Mouse (Mus musculus) CH12.LX (cell line): ENCODE measurements around the gene Olfr1513. TPM values are rescaled to one million over a fixed set of nuclear protein-coding genes. Genes with fewer than 3 reads are reported as not detected.

Experiments
- DNase-seq: peaks from one replicate; pipeline ENCODE4 v3.0.0-alpha.2; 2013; ENCODE audit errors: extremely low read depth
- H3K27ac ChIP-seq: 2 replicates; pipeline ENCODE4 v1.5.1; 2012; ENCODE audit warnings: low read depth, mild to moderate bottlenecking, control low read depth, moderate library complexity; ENCODE audit not compliant: insufficient read depth
- H3K27me3 ChIP-seq: replicated peaks from 2 replicates; pipeline ENCODE3; 2012; ENCODE audit warnings: inconsistent platforms
- H3K36me3 ChIP-seq, 2 experiments: replicated peaks in 1 of 2; 2 replicates each; pipeline versions ENCODE3 to v1.6.1; 2012; ENCODE audit warnings: inconsistent platforms in 1 of 2, low read length in 1 of 2, mild to moderate bottlenecking in 1 of 2, mixed read lengths in 1 of 2, moderate library complexity in 1 of 2; ENCODE audit not compliant: control insufficient read depth in 1 of 2, insufficient read depth in 1 of 2
- H3K4me1 ChIP-seq, 2 experiments: 2 replicates each; pipeline ENCODE4 v1.6.1; 2012; ENCODE audit warnings: inconsistent platforms in 1 of 2, moderate library complexity in 1 of 2; ENCODE audit not compliant: insufficient read depth in 2 of 2, control insufficient read depth in 1 of 2
- H3K4me2 ChIP-seq: 2 replicates; pipeline ENCODE4 v1.6.1; 2012; ENCODE audit warnings: low read depth, mild to moderate bottlenecking, control low read depth; ENCODE audit not compliant: poor library complexity, insufficient read depth, severe bottlenecking
- H3K4me3 ChIP-seq, 3 experiments: fragments of 150-350 bp in 1 of 3; sonication (generic) in 1 of 3; replicated peaks in 1 of 3; 2 replicates each; pipeline versions ENCODE3 to v1.5.1; 2011 to 2012; ENCODE audit warnings: low read depth in 2 of 3, low read length in 2 of 3, mild to moderate bottlenecking in 2 of 3, moderate library complexity in 2 of 3, control low read depth in 1 of 3, improper control_type of control experiment in 1 of 3, inconsistent platforms in 1 of 3, mixed read lengths in 1 of 3; ENCODE audit not compliant: poor library complexity in 1 of 3
- H3K79me2 ChIP-seq: replicated peaks from 2 replicates; pipeline ENCODE4 v1.6.1; 2012; ENCODE audit warnings: mild to moderate bottlenecking, moderate library complexity; ENCODE audit not compliant: control insufficient read depth, poor library complexity, insufficient read depth, severe bottlenecking; ENCODE audit errors: extremely low read depth
- H3K9ac ChIP-seq: 2 replicates; pipeline ENCODE4 v1.6.1; 2012; ENCODE audit warnings: low read depth, mild to moderate bottlenecking, control low read depth, moderate library complexity; ENCODE audit not compliant: insufficient read depth
- H3K9me3 ChIP-seq: replicated peaks from 2 replicates; pipeline ENCODE3; 2012; ENCODE audit warnings: low read length, inconsistent platforms, mixed read lengths
- BHLHE40 ChIP-seq: IDR thresholded peaks from 2 replicates; pipeline ENCODE4 v1.6.1; 2011; ENCODE audit warnings: mild to moderate bottlenecking, low read depth, low read length, improper control_type of control experiment
- CHD1 ChIP-seq: IDR thresholded peaks from 2 replicates; pipeline ENCODE4 v1.6.1; 2012; ENCODE audit warnings: low read depth, low read length, improper control_type of control experiment, inconsistent platforms
- CTCF ChIP-seq, 2 experiments: IDR thresholded peaks in 1 of 2; conservative IDR thresholded peaks in 1 of 2; 2 replicates each; pipeline ENCODE4 v1.5.1; 2011 to 2012; ENCODE audit warnings: low read depth in 2 of 2, low read length in 2 of 2, improper control_type of control experiment in 1 of 2, inconsistent platforms in 1 of 2, mild to moderate bottlenecking in 1 of 2, moderate library complexity in 1 of 2
- EP300 ChIP-seq: IDR thresholded peaks from 2 replicates; pipeline ENCODE4 v1.6.1; 2011; ENCODE audit warnings: low read length, improper control_type of control experiment
- ETS1 ChIP-seq: conservative IDR thresholded peaks from 2 replicates; pipeline ENCODE4 v1.6.1; 2012; ENCODE audit warnings: low read depth, mild to moderate bottlenecking, inconsistent platforms, low read length, improper control_type of control experiment, moderate library complexity
- GABPA ChIP-seq: IDR thresholded peaks from 2 replicates; pipeline ENCODE4 v1.6.1; 2012; ENCODE audit warnings: low read depth, low read length, improper control_type of control experiment, inconsistent platforms; ENCODE audit not compliant: insufficient replicate concordance
- HCFC1 ChIP-seq: IDR thresholded peaks from 2 replicates; pipeline ENCODE4 v1.6.1; 2012; ENCODE audit warnings: low read depth, mild to moderate bottlenecking, inconsistent platforms, low read length, improper control_type of control experiment
- IRF4 ChIP-seq: IDR thresholded peaks from 2 replicates; pipeline ENCODE4 v1.6.1; 2014; ENCODE audit warnings: low read depth, mild to moderate bottlenecking, inconsistent platforms, low read length, improper control_type of control experiment
- JUND ChIP-seq: conservative IDR thresholded peaks from 2 replicates; pipeline ENCODE4 v1.6.1; 2011; ENCODE audit warnings: low read depth, low read length, improper control_type of control experiment
- KAT2A ChIP-seq: IDR thresholded peaks from 2 replicates; pipeline ENCODE4 v1.6.1; 2012; ENCODE audit warnings: low read length, improper control_type of control experiment, inconsistent platforms; ENCODE audit not compliant: insufficient replicate concordance
- MAFK ChIP-seq: IDR thresholded peaks from 2 replicates; pipeline ENCODE4 v1.6.1; 2011; ENCODE audit warnings: low read length, improper control_type of control experiment; ENCODE audit not compliant: insufficient replicate concordance
- MAX ChIP-seq: IDR thresholded peaks from 2 replicates; pipeline ENCODE4 v1.6.1; 2011; ENCODE audit warnings: low read length, improper control_type of control experiment
- MAZ ChIP-seq: IDR thresholded peaks from 2 replicates; pipeline ENCODE4 v1.6.1; 2012; ENCODE audit warnings: low read depth, mild to moderate bottlenecking, inconsistent platforms, low read length, improper control_type of control experiment, moderate library complexity
- MEF2A ChIP-seq: IDR thresholded peaks from 2 replicates; pipeline ENCODE4 v1.6.1; 2014; ENCODE audit warnings: low read depth, mild to moderate bottlenecking, inconsistent platforms, low read length, improper control_type of control experiment, borderline replicate concordance
- MXI1 ChIP-seq: IDR thresholded peaks from 2 replicates; pipeline ENCODE4 v1.6.1; 2011; ENCODE audit warnings: mild to moderate bottlenecking, low read depth, low read length, improper control_type of control experiment
- MYC ChIP-seq: IDR thresholded peaks from 2 replicates; pipeline ENCODE4 v1.6.1; 2011; ENCODE audit warnings: low read depth, mild to moderate bottlenecking, improper control_type of control experiment, low read length
- NRF1 ChIP-seq: IDR thresholded peaks from 2 replicates; pipeline ENCODE4 v1.6.1; 2014; ENCODE audit warnings: low read depth, mild to moderate bottlenecking, inconsistent platforms, low read length, improper control_type of control experiment, moderate library complexity
- PAX5 ChIP-seq: IDR thresholded peaks from 2 replicates; pipeline ENCODE4 v1.6.1; 2012; ENCODE audit warnings: low read length, inconsistent platforms, mixed read lengths
- POLR2AphosphoS2 ChIP-seq: IDR thresholded peaks from 2 replicates; pipeline ENCODE4 v1.6.1; 2011; ENCODE audit warnings: low read depth, low read length, improper control_type of control experiment
- RCOR1 ChIP-seq: conservative IDR thresholded peaks from 2 replicates; pipeline ENCODE4 v1.6.1; 2012; ENCODE audit warnings: low read depth, mild to moderate bottlenecking, inconsistent platforms, low read length, improper control_type of control experiment
- SIN3A ChIP-seq: IDR thresholded peaks from 2 replicates; pipeline ENCODE4 v1.6.1; 2012; ENCODE audit warnings: low read length, improper control_type of control experiment, inconsistent platforms
- UBTF ChIP-seq: IDR thresholded peaks from 2 replicates; pipeline ENCODE4 v1.6.1; 2012; ENCODE audit warnings: low read depth, mild to moderate bottlenecking, inconsistent platforms, low read length, improper control_type of control experiment, moderate library complexity
- USF1 ChIP-seq: IDR thresholded peaks from 2 replicates; pipeline ENCODE4 v1.6.1; 2014; ENCODE audit warnings: low read depth, mild to moderate bottlenecking, inconsistent platforms, low read length, improper control_type of control experiment
- ZNF384 ChIP-seq: IDR thresholded peaks from 2 replicates; pipeline ENCODE4 v1.6.1; 2012; ENCODE audit warnings: low read depth, low read length, improper control_type of control experiment, inconsistent platforms
- dilution Hi-C: fragments of 300-500 bp; cut with MboI; formaldehyde crosslinking; loops from 2 replicates; pipeline ENCODE4 v1.14.3; 2020; ENCODE audit warnings: low sequenced_read_pairs; ENCODE audit not compliant: extremely low pct_unique_long_range_greater_than_20kb, extremely low pct_ligation_motif_present
- in situ Hi-C: fragments of 300-500 bp; cut with MboI; formaldehyde crosslinking; loops from 3 replicates; pipeline ENCODE4 v1.14.3; 2019; ENCODE audit warnings: low sequenced_read_pairs, low pct_ligation_motif_present, low pct_unique_long_range_greater_than_20kb, mixed read lengths
- polyA plus RNA-seq: library from polyadenylated mRNA; unstranded; fragments of >175 nt; gene quantifications from 2 replicates; pipeline ENCODE4 v1.2.1, GENCODE M21; 2012; ENCODE audit warnings: low read depth; ENCODE audit not compliant: insufficient read length
- total RNA-seq, 2 experiments: library from RNA; depleted of rRNA; stranded (reverse); fragments of 300-350 nt in 1 of 2; fragments of >200 nt in 1 of 2; gene quantifications; 2 replicates each; pipeline ENCODE4 v1.2.3; 2012 to 2014

Gene Olfr1513
- total and polyA plus RNA-seq, 3 experiments = not detected

- Histone ChIP-seq H3K27ac (no peak overlapping the region), H3K4me2 (no peak overlapping the region), H3K36me3 (peaks cover 0 to 4% of the 10 kb centered on the region in 2 experiments), H3K4me3 (no peak overlapping the region), H3K9ac (no peak overlapping the region), H3K79me2 (no peaks in the 10 kb centered on the region), H3K9me3 (peaks cover 2% of the 10 kb centered on the region), H3K4me1 (peaks cover 2 to 6% of the 10 kb centered on the region in 2 experiments; a peak in 2 of 4 replicates), H3K27me3 (no peaks in the 10 kb centered on the region)
- no peak for TF ChIP-seq MYC
- no peak for TF ChIP-seq HCFC1
- TF ChIP-seq UBTF = no peak
- no peak for TF ChIP-seq RCOR1
- no peak for TF ChIP-seq NRF1
- TF ChIP-seq MAFK = no peak
- no peak for TF ChIP-seq USF1
- no peak for TF ChIP-seq MEF2A
- no peak for TF ChIP-seq ZNF384
- TF ChIP-seq KAT2A = no peak
- no peak for TF ChIP-seq JUND
- TF ChIP-seq MAZ = no peak
- DNase-seq = no peak
- dilution Hi-C loops = no loop called here
- in situ Hi-C loops = no loop called here
Measured at GRCm38 (mm10) chr14:52314808-52315150, 41.4 kb downstream of the Olfr1513 start.

GRCm38 (mm10) chr14:52313931-52314807, 42.0 kb downstream of the Olfr1513 start:
- no peak overlapping the region for H3K4me3 ChIP-seq
- peaks cover 0 to 5% of the 10 kb centered on the region in 2 experiments for H3K36me3 ChIP-seq
- no peaks in the 10 kb centered on the region for H3K27me3 ChIP-seq
- H3K9me3 ChIP-seq = peaks cover 2% of the 10 kb centered on the region
- H3K79me2 ChIP-seq = no peaks in the 10 kb centered on the region
- no peak for TF ChIP-seq POLR2AphosphoS2
- TF ChIP-seq IRF4 = no peak
- no peak for TF ChIP-seq MAFK
- TF ChIP-seq BHLHE40 = no peak
- TF ChIP-seq CTCF (conservative IDR thresholded peaks at IDR 0.05 in 1 of 2, IDR thresholded peaks at IDR 0.05 in 1 of 2; ENCODE audit: low read depth in 2 of 2, low read length in 2 of 2) = no peak
- no peak for TF ChIP-seq MAX
- no peak for TF ChIP-seq CHD1
- no peak for TF ChIP-seq JUND
- no peak for TF ChIP-seq ETS1
- TF ChIP-seq EP300 = no peak
- no peak for TF ChIP-seq RCOR1
- no peak for TF ChIP-seq PAX5
- no peak for TF ChIP-seq MEF2A
- TF ChIP-seq SIN3A = no peak
- no peak for TF ChIP-seq MXI1
- TF ChIP-seq GABPA = no peak
- H3K4me2 ChIP-seq = no peak overlapping the region
- in situ Hi-C loops = no loop called here
- peaks cover 2 to 6% of the 10 kb centered on the region in 2 experiments; a peak in 2 of 4 replicates for H3K4me1 ChIP-seq
- dilution Hi-C loops = no loop called here
- DNase-seq = no peak
- no peak overlapping the region for H3K9ac ChIP-seq
- no peak overlapping the region for H3K27ac ChIP-seq
